14 mouse cellular contexts compared by ENCODE assay signal in genomic region chr4:154594116-154594760, GRCm38 (mm10). TPM values are rescaled to one million over a fixed set of nuclear protein-coding genes. Genes with fewer than 3 reads are reported as not detected.
DNase-seq lines count a peak whose midpoint lies in the region; ATAC-seq and TF ChIP-seq lines count a peak whose summit lies in the region.
"Had no signal": no experiment of that assay in that cellular context is flagged by ENCODE, and none has a peak within 500 bp of the region (broad histone marks: within the 10 kb centered on the region; RNA-seq: fewer than 3 reads in every experiment).

No protein-coding gene starts in this region.

- peak; percentile 31 for DNase-seq in hindbrain, embryonic 10.5 days (ENCODE audit: low spot score)
- no peak for DNase-seq in hindbrain, postnatal 0 days (ENCODE audit: low spot score)
- DNase-seq in embryonic facial prominence, embryonic 10.5 days (ENCODE audit: low spot score), result no peak
- DNase-seq in hindbrain, embryonic 11.5 days (ENCODE audit: low spot score), result no peak
- peak; percentile 76 for DNase-seq in neural tube, embryonic 10.5 days (ENCODE audit: extremely low spot score, low spot score)
- no peak for DNase-seq in adrenal gland, adult (ENCODE audit: inconsistent age in 2 of 2, low spot score in 1 of 2)
- DNase-seq in heart, adult 11 months, result no peak
- DNase-seq: adrenal gland, postnatal 36 days; cerebellum, adult 8-10 months; layer of hippocampus, adult 9-11 months had no signal

- no peak overlapping the region for H3K4me2 ChIP-seq in hindbrain, postnatal 0 days (ENCODE audit: low read depth, low read length)
- H3K4me2 ChIP-seq in hindbrain, embryonic 11.5 days (replicated peaks; ENCODE audit: low read depth, low read length), result peak overlapping the region; percentile 17; the same call in 1 of the 2 replicates
- H3K4me2 ChIP-seq in intestine, embryonic 15.5 days (replicated peaks), result no peak overlapping the region

- no peak overlapping the region for H3K9ac ChIP-seq in hindbrain, postnatal 0 days (replicated peaks; ENCODE audit: low read length)
- peak overlapping the region; percentile 34; the same call in 1 of the 2 replicates for H3K9ac ChIP-seq in hindbrain, embryonic 11.5 days (ENCODE audit: low read depth, low read length)
- no peak overlapping the region for H3K9ac ChIP-seq in intestine, embryonic 15.5 days

- H3K9me3 ChIP-seq in hindbrain, embryonic 10.5 days, result no peaks in the 10 kb centered on the region
- H3K9me3 ChIP-seq in hindbrain, postnatal 0 days (ENCODE audit: low read length), result no peaks in the 10 kb centered on the region
- H3K9me3 ChIP-seq in embryonic facial prominence, embryonic 10.5 days, result no peaks in the 10 kb centered on the region
- no peaks in the 10 kb centered on the region for H3K9me3 ChIP-seq in hindbrain, embryonic 11.5 days (ENCODE audit: control insufficient read depth, low read length)
- no peaks in the 10 kb centered on the region for H3K9me3 ChIP-seq in intestine, embryonic 15.5 days

- TF ChIP-seq CTCF in hindbrain, postnatal 0 days (IDR thresholded peaks at IDR 0.05; ENCODE audit: low read depth), result no peak

- peak overlapping the region; percentile 25 for H3K4me3 ChIP-seq in hindbrain, embryonic 10.5 days
- no peak overlapping the region for H3K4me3 ChIP-seq in hindbrain, postnatal 0 days (ENCODE audit: low read length)
- peak overlapping the region; percentile 25; the same call in 1 of the 2 replicates for H3K4me3 ChIP-seq in embryonic facial prominence, embryonic 10.5 days
- no peak overlapping the region for H3K4me3 ChIP-seq in hindbrain, embryonic 11.5 days (ENCODE audit: low read depth, low read length)
- H3K4me3 ChIP-seq in intestine, embryonic 15.5 days (replicated peaks), result no peak overlapping the region
- H3K4me3 ChIP-seq: erythroblast, embryonic 14.5 days had no signal

- peaks cover 83% of the 10 kb centered on the region for H3K27me3 ChIP-seq in hindbrain, embryonic 10.5 days (ENCODE audit: insufficient read depth, poor library complexity, severe bottlenecking)
- H3K27me3 ChIP-seq in hindbrain, postnatal 0 days (ENCODE audit: insufficient read depth, low read length), result peaks cover 6% of the 10 kb centered on the region; the same call in 1 of the 2 replicates
- peaks cover 79% of the 10 kb centered on the region for H3K27me3 ChIP-seq in embryonic facial prominence, embryonic 10.5 days (replicated peaks; ENCODE audit: low read depth, poor library complexity, severe bottlenecking)
- H3K27me3 ChIP-seq in hindbrain, embryonic 11.5 days (ENCODE audit: control insufficient read depth, insufficient read depth, low read length), result peaks cover 3% of the 10 kb centered on the region; the same call in 1 of the 2 replicates
- no peaks in the 10 kb centered on the region for H3K27me3 ChIP-seq in intestine, embryonic 15.5 days (replicated peaks)

- peaks cover 83% of the 10 kb centered on the region for H3K4me1 ChIP-seq in hindbrain, embryonic 10.5 days (replicated peaks)
- H3K4me1 ChIP-seq in hindbrain, postnatal 0 days (ENCODE audit: insufficient read depth, low read length), result peaks cover 10% of the 10 kb centered on the region
- peaks cover 93% of the 10 kb centered on the region for H3K4me1 ChIP-seq in embryonic facial prominence, embryonic 10.5 days
- peaks cover 11% of the 10 kb centered on the region for H3K4me1 ChIP-seq in hindbrain, embryonic 11.5 days (replicated peaks; ENCODE audit: control insufficient read depth, insufficient read depth, low read length)
- peaks cover 28% of the 10 kb centered on the region for H3K4me1 ChIP-seq in intestine, embryonic 15.5 days (replicated peaks)

- H3K27ac ChIP-seq in hindbrain, embryonic 10.5 days, result peak overlapping the region; percentile 85
- no peak overlapping the region for H3K27ac ChIP-seq in hindbrain, postnatal 0 days
- peak overlapping the region; percentile 83 for H3K27ac ChIP-seq in embryonic facial prominence, embryonic 10.5 days (replicated peaks)
- peak overlapping the region; percentile 82 for H3K27ac ChIP-seq in hindbrain, embryonic 11.5 days (ENCODE audit: low read depth, low read length)
- H3K27ac ChIP-seq in intestine, embryonic 15.5 days, result no peak overlapping the region
- H3K27ac ChIP-seq: macrophage had no signal

- 38% methylated on average over 17 of the region's 17 CpGs for WGBS in hindbrain, embryonic 10.5 days
- WGBS in hindbrain, postnatal 0 days, result 36% methylated on average over 17 of the region's 17 CpGs
- 43% methylated on average over 17 of the region's 17 CpGs for WGBS in embryonic facial prominence, embryonic 10.5 days
- 40% methylated on average over 17 of the region's 17 CpGs for WGBS in hindbrain, embryonic 11.5 days
- 42% methylated on average over 17 of the region's 17 CpGs for WGBS in intestine, embryonic 15.5 days

- H3K36me3 ChIP-seq in hindbrain, embryonic 10.5 days, result no peaks in the 10 kb centered on the region
- H3K36me3 ChIP-seq in hindbrain, postnatal 0 days (ENCODE audit: insufficient read depth, low read length), result no peaks in the 10 kb centered on the region
- H3K36me3 ChIP-seq in embryonic facial prominence, embryonic 10.5 days (replicated peaks), result no peaks in the 10 kb centered on the region
- no peaks in the 10 kb centered on the region for H3K36me3 ChIP-seq in hindbrain, embryonic 11.5 days (ENCODE audit: control insufficient read depth, insufficient read depth, low read length)
- no peaks in the 10 kb centered on the region for H3K36me3 ChIP-seq in intestine, embryonic 15.5 days

- ATAC-seq in hindbrain, postnatal 0 days, result no peak
- no peak for ATAC-seq in hindbrain, embryonic 11.5 days (ENCODE audit: low FRiP score)
- no peak for ATAC-seq in intestine, embryonic 15.5 days
- ATAC-seq: inflammation-experienced regulatory T-cells, adult 6 months had no signal

RNA-seq across cellular contexts. Expression of gene Prdm16, which starts 42.4 kb away (rescaled TPM):
- polyA plus RNA-seq in hindbrain, embryonic 10.5 days (2016; fragmentation: Nextera tagmentation; extraction: Ambion mirVana), result 15.3 and 23.5 TPM in 2 replicates
- 5.3 and 5.8 TPM in 2 replicates for total RNA-seq in hindbrain, postnatal 0 days (2014; rRNA removed)
- polyA plus RNA-seq in hindbrain, postnatal 0 days (2015; fragmentation: Nextera tagmentation; extraction: Ambion mirVana), result 10.3 and 10.5 TPM in 2 replicates
- polyA plus RNA-seq in embryonic facial prominence, embryonic 10.5 days (2016; fragmentation: Nextera tagmentation; extraction: Ambion mirVana), result 33.9 and 44.5 TPM in 2 replicates
- 17.6 and 21.8 TPM in 2 replicates for polyA plus RNA-seq in hindbrain, embryonic 11.5 days (2014; fragmentation: Nextera tagmentation; extraction: Ambion mirVana)
- 16.4 and 17.7 TPM in 2 replicates for polyA plus RNA-seq in intestine, embryonic 15.5 days (2015; fragmentation: Nextera tagmentation; extraction: Ambion mirVana)

Comparison
In these comparisons a context has a peak if more than half of its experiments do, and no peak if none do; other contexts are left out.
1. DNase-seq: peak in hindbrain, embryonic 10.5 days (single experiment) and neural tube, embryonic 10.5 days (single experiment); none in hindbrain, postnatal 0 days (single experiment), embryonic facial prominence, embryonic 10.5 days (single experiment), hindbrain, embryonic 11.5 days (single experiment), adrenal gland, adult (0 of 2) and heart, adult 11 months (single experiment).
2. H3K27ac ChIP-seq: peak in hindbrain, embryonic 10.5 days (single experiment), embryonic facial prominence, embryonic 10.5 days (single experiment) and hindbrain, embryonic 11.5 days (single experiment); none in hindbrain, postnatal 0 days (single experiment) and intestine, embryonic 15.5 days (single experiment).
3. H3K4me3 ChIP-seq: peak in hindbrain, embryonic 10.5 days (single experiment) and embryonic facial prominence, embryonic 10.5 days (single experiment); none in hindbrain, postnatal 0 days (single experiment), hindbrain, embryonic 11.5 days (single experiment) and intestine, embryonic 15.5 days (single experiment).